Mouse (Mus musculus): ENCODE data around the gene Tns3.

DNA sequence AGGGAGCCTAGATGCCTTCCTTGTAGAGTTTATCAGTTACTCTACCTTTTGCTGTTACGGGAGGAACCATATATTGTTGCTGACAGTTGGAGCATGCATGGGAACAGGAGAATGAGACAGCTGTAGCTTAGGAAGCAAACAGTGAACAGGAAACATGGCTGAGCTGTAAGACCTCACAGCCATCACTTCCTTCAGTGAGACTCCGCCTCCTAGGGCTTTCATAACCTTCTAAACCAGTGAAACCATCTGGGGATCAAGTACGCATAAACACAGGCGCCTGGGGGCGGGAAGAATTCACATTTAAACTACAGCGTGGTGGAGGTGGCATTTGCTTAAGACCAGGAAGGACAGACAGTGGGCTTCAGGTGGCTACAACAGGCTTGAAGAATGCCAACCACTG is 208.7 kb downstream of the Tns3 start:
- TF ChIP-seq CTCF (IDR thresholded peaks at IDR 0.05; ENCODE audit: extremely low read depth, insufficient read depth, low read length) (no peak), POLR2A (IDR thresholded peaks at IDR 0.05; ENCODE audit: extremely low read depth, insufficient read depth, low read length) (no peak)
